Mouse (Mus musculus): ENCODE measurements around the gene Ctnnb1.

Ctnnb1 gene

GRCm38 (mm10) chr9:121000641-121001320 is 71.8 kb downstream of the Ctnnb1 start:
- DNase-seq (ENCODE audit: low read depth), result no peak

- no peak for DNase-seq (ENCODE audit: low read depth)
Measured at GRCm38 (mm10) chr9:121001681-121002540, 72.9 kb downstream of the Ctnnb1 start.

- no peak for DNase-seq (ENCODE audit: low read depth)
Measured at GRCm38 (mm10) chr9:121005961-121006360, 76.9 kb downstream of the Ctnnb1 start.
